In genomic region chr13:56071586-56072267, GRCm38 (mm10) we compare ENCODE assay signal across 18 mouse cellular contexts.
DNase-seq lines count a peak whose midpoint lies in the region; ATAC-seq lines count a peak whose summit lies in the region.
"Had no signal": no experiment of that assay in that cellular context is flagged by ENCODE, and none has a peak within 500 bp of the region (broad histone marks: within the 10 kb centered on the region; RNA-seq: fewer than 3 reads in every experiment).

No protein-coding gene starts in this region.

- no peak overlapping the region for H3K4me3 ChIP-seq in hindbrain, embryonic 15.5 days
- H3K4me3 ChIP-seq in hindbrain, embryonic 11.5 days (ENCODE audit: low read depth, low read length), result no peak overlapping the region
- H3K4me3 ChIP-seq: heart, adult 2 months; liver, embryonic 15.5 days; megakaryocyte, embryonic 14.5 days; neural tube, embryonic 12.5 days had no signal

- 0 out of 2 replicates have a peak, but pooled peaks cover 4% of the 10 kb centered on the region for H3K36me3 ChIP-seq in hindbrain, embryonic 15.5 days
- 0 out of 2 replicates have a peak, but pooled peaks cover 3% of the 10 kb centered on the region for H3K36me3 ChIP-seq in hindbrain, embryonic 11.5 days (ENCODE audit: control insufficient read depth, insufficient read depth, low read length)

- H3K9ac ChIP-seq in hindbrain, embryonic 15.5 days, result no peak overlapping the region
- H3K9ac ChIP-seq in hindbrain, embryonic 11.5 days (ENCODE audit: low read depth, low read length), result no peak overlapping the region
- H3K9ac ChIP-seq: liver, embryonic 15.5 days; neural tube, embryonic 12.5 days had no signal

- H3K27ac ChIP-seq in hindbrain, embryonic 15.5 days (replicated peaks), result peak overlapping the region; percentile 47
- no peak overlapping the region for H3K27ac ChIP-seq in hindbrain, embryonic 11.5 days (ENCODE audit: low read depth, low read length)
- H3K27ac ChIP-seq: heart, adult 2 months; kidney, postnatal 0 days; liver, embryonic 15.5 days; neural tube, embryonic 12.5 days had no signal

- peaks cover 12% of the 10 kb centered on the region; the same call in 1 of the 2 replicates for H3K4me1 ChIP-seq in hindbrain, embryonic 15.5 days (replicated peaks)
- H3K4me1 ChIP-seq in hindbrain, embryonic 11.5 days (replicated peaks; ENCODE audit: control insufficient read depth, insufficient read depth, low read length), result no peaks in the 10 kb centered on the region; the same call in 1 of the 2 replicates
- H3K4me1 ChIP-seq: liver, embryonic 15.5 days had no signal

- WGBS in hindbrain, embryonic 15.5 days, result 59% methylated on average over 16 of the region's 16 CpGs
- WGBS in hindbrain, embryonic 11.5 days, result 87% methylated on average over 16 of the region's 16 CpGs

- H3K27me3 ChIP-seq in hindbrain, embryonic 15.5 days, result no peaks in the 10 kb centered on the region
- H3K27me3 ChIP-seq in hindbrain, embryonic 11.5 days (ENCODE audit: control insufficient read depth, insufficient read depth, low read length), result no peaks in the 10 kb centered on the region
- H3K27me3 ChIP-seq: liver, embryonic 15.5 days; megakaryocyte, embryonic 14.5 days; neural tube, embryonic 12.5 days; Patski had no signal

- peak; percentile 44 for ATAC-seq in hindbrain, embryonic 15.5 days (ENCODE audit: low FRiP score, low read depth)
- ATAC-seq in hindbrain, embryonic 11.5 days (ENCODE audit: low FRiP score), result no peak
- ATAC-seq: Patski had no signal

- H3K9me3 ChIP-seq in hindbrain, embryonic 15.5 days, result no peaks in the 10 kb centered on the region
- H3K9me3 ChIP-seq in hindbrain, embryonic 11.5 days (ENCODE audit: control insufficient read depth, low read length), result no peaks in the 10 kb centered on the region
- H3K9me3 ChIP-seq: liver, embryonic 15.5 days; megakaryocyte, embryonic 14.5 days; neural tube, embryonic 12.5 days had no signal

- H3K4me2 ChIP-seq in hindbrain, embryonic 15.5 days, result no peak overlapping the region
- no peak overlapping the region for H3K4me2 ChIP-seq in hindbrain, embryonic 11.5 days (replicated peaks; ENCODE audit: low read depth, low read length)
- H3K4me2 ChIP-seq: liver, embryonic 15.5 days; neural tube, embryonic 12.5 days had no signal

- no peak for DNase-seq in hindbrain, embryonic 11.5 days (ENCODE audit: low spot score)
- peak; percentile 62 for DNase-seq in brain, adult 2 months (ENCODE audit: low read depth, low spot score)
- peak; percentile 66 for DNase-seq in cerebellum, adult 9-11 months
- DNase-seq in forelimb bud, embryonic 11.5 days (ENCODE audit: low read depth, low spot score), result peak; percentile 57
- no peak for DNase-seq in frontal cortex, postnatal 14 days (ENCODE audit: low spot score in 2 of 2)
- DNase-seq in right cerebral cortex, postnatal 4 days, result no peak
- no peak for DNase-seq in thymus, postnatal 10 days (ENCODE audit: low spot score in 2 of 2)
- DNase-seq: adrenal gland, adult 2 months; heart, adult 2 months; heart, postnatal 36 days; layer of hippocampus, postnatal 36 days; right cerebral cortex, postnatal 25 days had no signal

Comparison
In these comparisons a context has a peak if more than half of its experiments do, and no peak if none do; other contexts are left out.
1. DNase-seq: peak in brain, adult 2 months (single experiment), cerebellum, adult 9-11 months (single experiment) and forelimb bud, embryonic 11.5 days (single experiment); none in hindbrain, embryonic 11.5 days (single experiment), frontal cortex, postnatal 14 days (0 of 2), right cerebral cortex, postnatal 4 days (single experiment) and thymus, postnatal 10 days (0 of 2).